ENCODE assay signal across 18 mouse cellular contexts in the genomic region with DNA sequence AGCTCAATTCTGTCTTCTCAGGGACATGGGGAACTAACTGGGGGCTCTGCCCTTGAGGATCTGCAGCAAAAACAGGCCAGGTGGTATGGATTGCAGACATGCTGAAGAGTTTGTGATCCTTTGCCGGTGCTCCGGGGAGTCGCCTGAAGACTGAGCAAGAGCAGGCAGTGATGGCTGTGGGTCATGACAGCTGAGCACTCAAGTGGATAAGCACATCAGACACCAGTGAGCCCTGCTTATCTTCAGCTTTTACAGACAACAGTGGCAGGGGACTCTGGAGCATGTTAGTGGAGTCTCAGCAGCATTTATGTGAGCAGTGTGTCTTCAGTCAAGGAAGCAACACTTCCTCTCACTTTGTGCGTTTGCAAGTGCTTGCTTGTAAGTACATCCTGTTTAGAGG.
"Had no signal": no experiment of that assay in that cellular context is flagged by ENCODE, and none has a peak within 500 bp of the region (broad histone marks: within the 10 kb centered on the region; RNA-seq: fewer than 3 reads in every experiment).

No protein-coding gene starts in this region.

- H3K27ac ChIP-seq: midbrain, embryonic 10.5 days; midbrain, embryonic 12.5 days; neural tube, embryonic 13.5 days; neural tube, embryonic 15.5 days had no signal

- H3K4me2 ChIP-seq: lung, embryonic 14.5 days; midbrain, embryonic 12.5 days; neural tube, embryonic 13.5 days; neural tube, embryonic 15.5 days had no signal

- H3K9me3 ChIP-seq: midbrain, embryonic 10.5 days; midbrain, embryonic 12.5 days; neural tube, embryonic 13.5 days; neural tube, embryonic 15.5 days had no signal

- DNase-seq: lung, adult 18-20 months; lung, embryonic 14.5 days; lung, postnatal 10 days; lung, postnatal 4 days; midbrain, embryonic 14.5 days; right cerebral cortex, adult 18-20 months; right cerebral cortex, postnatal 25 days; right cerebral cortex, postnatal 4 days; spleen, adult 18-20 months; thymus, adult 18-20 months; thymus, postnatal 14 days; thymus, postnatal 36 days had no signal

- H3K4me3 ChIP-seq: midbrain, embryonic 10.5 days; midbrain, embryonic 12.5 days; myocyte; neural tube, embryonic 13.5 days; neural tube, embryonic 15.5 days had no signal

- H3K9ac ChIP-seq: lung, embryonic 14.5 days; midbrain, embryonic 12.5 days; neural tube, embryonic 13.5 days; neural tube, embryonic 15.5 days had no signal

- ATAC-seq: midbrain, embryonic 16.5 days had no signal

- H3K36me3 ChIP-seq: midbrain, embryonic 10.5 days; midbrain, embryonic 12.5 days; neural tube, embryonic 13.5 days; neural tube, embryonic 15.5 days had no signal

- H3K27me3 ChIP-seq: midbrain, embryonic 12.5 days; neural tube, embryonic 13.5 days; neural tube, embryonic 15.5 days had no signal

- H3K4me1 ChIP-seq: midbrain, embryonic 10.5 days; midbrain, embryonic 12.5 days; neural tube, embryonic 13.5 days; neural tube, embryonic 15.5 days had no signal
